Mouse (Mus musculus): ENCODE measurements at regions not wholly inside any gene's neighbourhood (a gene's known extent, or its start where the extent isn't known, plus 50 kb on each side); places are given as distances from the start of the nearest gene placed in this dataset.

DNA sequence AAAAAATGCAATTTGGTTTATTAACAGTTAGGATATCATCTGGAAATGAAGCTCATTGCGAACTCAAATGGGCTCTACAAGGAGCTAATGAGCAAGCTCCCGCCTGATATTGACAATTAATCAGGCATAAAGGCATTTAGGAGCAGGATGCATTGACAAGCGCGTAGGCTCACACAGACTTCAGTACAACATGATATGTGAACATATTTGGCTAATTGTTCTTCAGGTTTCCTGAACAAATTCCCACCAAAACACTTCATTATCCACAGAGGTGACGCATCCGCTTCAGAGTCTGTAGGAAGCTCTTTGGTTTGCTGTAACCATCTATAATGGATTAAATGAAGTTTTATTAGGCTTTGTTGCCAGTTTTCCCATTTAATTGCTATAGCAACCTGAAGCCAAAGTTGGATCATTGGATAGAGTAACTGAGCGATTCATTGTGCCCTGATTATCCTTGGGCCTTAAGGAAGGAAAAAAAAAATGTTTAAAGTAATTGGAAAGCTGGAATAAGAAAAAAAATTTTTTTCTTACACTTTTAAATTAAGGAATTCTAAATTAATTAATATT is 759.6 kb upstream of the Pou3f3 start:
- TF ChIP-seq CTCF (IDR thresholded peaks at IDR 0.05; ENCODE audit: control insufficient read depth, insufficient read depth, insufficient read length) (no peak), MYOD1 (IDR thresholded peaks at IDR 0.05; ENCODE audit: control insufficient read depth, insufficient read length, low read depth) (no peak), USF1 (IDR thresholded peaks at IDR 0.05; ENCODE audit: low read depth) (no peak), MYOG (IDR thresholded peaks at IDR 0.05; ENCODE audit: control insufficient read depth, extremely low read depth, insufficient read length) (no peak), CEBPB (IDR thresholded peaks at IDR 0.05; ENCODE audit: low read depth) (no peak), MAX (IDR thresholded peaks at IDR 0.05) (no peak), FOSL1 (IDR thresholded peaks at IDR 0.05; ENCODE audit: insufficient read depth, low read length, poor library complexity, severe bottlenecking) (no peak)
- H3K79me3 ChIP-seq (ENCODE audit: low read depth): no peaks in the 10 kb centered on the region
- no peak overlapping the region for H3ac ChIP-seq (ENCODE audit: control insufficient read depth, insufficient read length, low read depth)
- no peaks in the 10 kb centered on the region for H3K79me2 ChIP-seq (ENCODE audit: control insufficient read depth, insufficient read depth)
- H3K4me3 ChIP-seq (ENCODE audit: insufficient read depth, poor library complexity, severe bottlenecking): no peak overlapping the region
- no peaks in the 10 kb centered on the region for H3K27me3 ChIP-seq (ENCODE audit: control insufficient read depth, insufficient read depth, insufficient read length)
- H3K36me3 ChIP-seq (ENCODE audit: control insufficient read depth, insufficient read depth): no peaks in the 10 kb centered on the region

DNA sequence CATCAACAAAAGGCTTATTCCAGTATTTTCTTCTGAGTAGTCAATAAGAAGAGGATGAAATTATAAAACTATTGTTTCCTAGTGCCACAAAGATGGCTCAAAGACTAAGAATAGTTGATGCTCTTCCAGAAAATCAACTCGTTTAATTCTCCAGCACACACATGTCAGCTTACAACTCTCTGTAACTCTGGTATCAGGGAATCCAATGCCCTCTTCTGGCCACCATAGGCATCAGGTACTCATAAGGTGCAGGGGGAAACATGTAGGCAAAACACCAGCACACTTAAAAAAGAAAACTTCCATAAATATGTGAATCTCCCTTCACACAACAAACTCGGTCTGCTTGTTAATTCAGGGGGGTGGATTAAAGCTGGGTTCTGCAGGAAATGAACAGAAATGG is 734.6 kb upstream of the Pou3f3 start:
- TF ChIP-seq CTCF (IDR thresholded peaks at IDR 0.05; ENCODE audit: control insufficient read depth, insufficient read depth, insufficient read length) (no peak), USF1 (IDR thresholded peaks at IDR 0.05; ENCODE audit: low read depth) (no peak), MAX (IDR thresholded peaks at IDR 0.05) (no peak), MYOD1 (IDR thresholded peaks at IDR 0.05; ENCODE audit: control insufficient read depth, insufficient read length, low read depth) (no peak), MYOG (IDR thresholded peaks at IDR 0.05; ENCODE audit: control insufficient read depth, extremely low read depth, insufficient read length) (no peak)
- H3ac ChIP-seq (ENCODE audit: control insufficient read depth, insufficient read length, low read depth): no peak overlapping the region
- no peak overlapping the region for H3K4me3 ChIP-seq (ENCODE audit: insufficient read depth, poor library complexity, severe bottlenecking)
- H3K36me3 ChIP-seq (ENCODE audit: control insufficient read depth, insufficient read depth): no peaks in the 10 kb centered on the region
- H3K27me3 ChIP-seq (ENCODE audit: control insufficient read depth, insufficient read depth, insufficient read length): no peaks in the 10 kb centered on the region
- H3K79me2 ChIP-seq (ENCODE audit: control insufficient read depth, insufficient read depth): no peaks in the 10 kb centered on the region
- H3K79me3 ChIP-seq (ENCODE audit: low read depth): no peaks in the 10 kb centered on the region

DNA sequence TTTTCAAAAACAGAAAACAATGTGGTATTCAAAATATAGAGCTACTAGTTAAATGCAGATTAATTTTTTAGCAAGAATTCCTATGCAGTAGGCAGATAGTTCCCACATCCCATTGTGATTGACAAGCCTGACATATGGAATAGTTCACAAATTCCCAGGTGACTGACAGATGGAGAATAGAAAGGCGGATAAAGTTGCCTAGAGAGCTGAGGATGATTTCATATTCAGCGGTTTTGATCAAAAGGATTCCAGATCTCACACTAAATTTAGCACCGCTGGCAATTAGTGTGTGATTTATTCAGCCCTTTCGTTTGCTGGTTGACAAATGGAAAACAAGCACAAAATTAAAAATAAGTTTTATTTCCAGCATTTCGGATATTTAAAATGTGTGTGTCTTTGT is 714.0 kb upstream of the Pou3f3 start:
- Histone ChIP-seq H3K27me3 (ENCODE audit: control insufficient read depth, insufficient read depth, insufficient read length) (no peaks in the 10 kb centered on the region), H3ac (ENCODE audit: control insufficient read depth, insufficient read length, low read depth) (no peak overlapping the region), H3K4me3 (ENCODE audit: insufficient read depth, poor library complexity, severe bottlenecking) (no peak overlapping the region), H3K79me3 (ENCODE audit: low read depth) (no peaks in the 10 kb centered on the region), H3K79me2 (ENCODE audit: control insufficient read depth, insufficient read depth) (no peaks in the 10 kb centered on the region), H3K36me3 (ENCODE audit: control insufficient read depth, insufficient read depth) (no peaks in the 10 kb centered on the region)
- TF ChIP-seq MYOG (IDR thresholded peaks at IDR 0.05; ENCODE audit: control insufficient read depth, extremely low read depth, insufficient read length) (no peak), CEBPB (IDR thresholded peaks at IDR 0.05; ENCODE audit: low read depth) (no peak), MYOD1 (IDR thresholded peaks at IDR 0.05; ENCODE audit: control insufficient read depth, insufficient read length, low read depth) (no peak), MAX (IDR thresholded peaks at IDR 0.05) (no peak), FOSL1 (IDR thresholded peaks at IDR 0.05; ENCODE audit: insufficient read depth, low read length, poor library complexity, severe bottlenecking) (no peak), USF1 (IDR thresholded peaks at IDR 0.05; ENCODE audit: low read depth) (no peak), CTCF (IDR thresholded peaks at IDR 0.05; ENCODE audit: control insufficient read depth, insufficient read depth, insufficient read length) (no peak)

DNA sequence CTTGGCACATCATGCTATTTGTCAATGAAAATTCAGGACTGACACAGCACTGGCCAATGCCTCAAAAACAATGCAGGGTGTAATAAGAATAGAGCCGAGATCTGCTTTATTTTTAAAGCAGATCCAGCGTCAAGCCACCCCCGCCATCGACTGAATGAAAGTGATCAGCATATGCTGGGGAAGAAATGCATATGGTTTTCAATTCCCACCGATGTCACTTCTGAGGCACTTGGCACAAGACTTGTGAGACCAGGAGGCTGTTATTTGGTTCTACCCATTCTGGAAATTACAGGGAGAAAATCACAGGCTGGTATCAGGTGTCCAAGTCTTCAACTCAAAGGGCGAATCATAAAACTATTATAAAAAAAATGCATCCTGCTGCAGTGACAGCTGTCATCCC is 689.3 kb upstream of the Pou3f3 start:
- Histone ChIP-seq H3K27me3 (ENCODE audit: control insufficient read depth, insufficient read depth, insufficient read length) (no peaks in the 10 kb centered on the region), H3K79me3 (ENCODE audit: low read depth) (no peaks in the 10 kb centered on the region)

DNA sequence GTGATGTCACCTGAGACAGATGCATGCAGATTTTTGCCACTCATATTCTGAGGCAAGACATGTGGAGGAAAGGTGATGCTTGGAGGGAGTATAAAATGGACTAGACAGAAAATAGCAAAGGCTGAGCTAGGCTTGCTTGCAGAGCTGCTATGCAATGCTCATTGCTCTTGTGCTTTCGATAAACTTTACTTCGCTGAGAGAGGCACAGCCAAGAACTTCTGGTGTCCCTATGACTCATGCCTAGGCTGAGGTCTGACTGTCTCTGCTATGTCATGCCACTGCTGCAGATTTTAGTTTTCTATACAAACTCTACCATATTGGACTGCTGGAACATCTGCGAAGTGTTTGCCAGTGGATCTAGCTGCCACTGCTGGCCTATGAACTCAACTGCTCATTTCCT is 687.5 kb upstream of the Pou3f3 start:
- Histone ChIP-seq H3K36me3 (ENCODE audit: control insufficient read depth, insufficient read depth) (no peaks in the 10 kb centered on the region), H3K4me3 (ENCODE audit: insufficient read depth, poor library complexity, severe bottlenecking) (no peak overlapping the region), H3K27me3 (ENCODE audit: control insufficient read depth, insufficient read depth, insufficient read length) (no peaks in the 10 kb centered on the region), H3ac (ENCODE audit: control insufficient read depth, insufficient read length, low read depth) (no peak overlapping the region), H3K79me3 (ENCODE audit: low read depth) (no peaks in the 10 kb centered on the region), H3K79me2 (ENCODE audit: control insufficient read depth, insufficient read depth) (no peaks in the 10 kb centered on the region)
- TF ChIP-seq USF1 (IDR thresholded peaks at IDR 0.05; ENCODE audit: low read depth) (no peak), FOSL1 (IDR thresholded peaks at IDR 0.05; ENCODE audit: insufficient read depth, low read length, poor library complexity, severe bottlenecking) (no peak), MYOD1 (IDR thresholded peaks at IDR 0.05; ENCODE audit: control insufficient read depth, insufficient read length, low read depth) (no peak), CEBPB (IDR thresholded peaks at IDR 0.05; ENCODE audit: low read depth) (no peak), MYOG (IDR thresholded peaks at IDR 0.05; ENCODE audit: control insufficient read depth, extremely low read depth, insufficient read length) (no peak), MAX (IDR thresholded peaks at IDR 0.05) (no peak), CTCF (IDR thresholded peaks at IDR 0.05; ENCODE audit: control insufficient read depth, insufficient read depth, insufficient read length) (no peak)

More for the DNA sequence above, 689.3 kb upstream of the Pou3f3 start:
- Histone ChIP-seq H3K36me3 (ENCODE audit: control insufficient read depth, insufficient read depth) (no peaks in the 10 kb centered on the region), H3K4me3 (ENCODE audit: insufficient read depth, poor library complexity, severe bottlenecking) (no peak overlapping the region), H3ac (ENCODE audit: control insufficient read depth, insufficient read length, low read depth) (no peak overlapping the region), H3K79me2 (ENCODE audit: control insufficient read depth, insufficient read depth) (no peaks in the 10 kb centered on the region)
- TF ChIP-seq MAX (IDR thresholded peaks at IDR 0.05) (no peak), USF1 (IDR thresholded peaks at IDR 0.05; ENCODE audit: low read depth) (no peak), MYOD1 (IDR thresholded peaks at IDR 0.05; ENCODE audit: control insufficient read depth, insufficient read length, low read depth) (no peak), MYOG (IDR thresholded peaks at IDR 0.05; ENCODE audit: control insufficient read depth, extremely low read depth, insufficient read length) (no peak), CTCF (IDR thresholded peaks at IDR 0.05; ENCODE audit: control insufficient read depth, insufficient read depth, insufficient read length) (no peak), CEBPB (IDR thresholded peaks at IDR 0.05; ENCODE audit: low read depth) (no peak), FOSL1 (IDR thresholded peaks at IDR 0.05; ENCODE audit: insufficient read depth, low read length, poor library complexity, severe bottlenecking) (no peak)

DNA sequence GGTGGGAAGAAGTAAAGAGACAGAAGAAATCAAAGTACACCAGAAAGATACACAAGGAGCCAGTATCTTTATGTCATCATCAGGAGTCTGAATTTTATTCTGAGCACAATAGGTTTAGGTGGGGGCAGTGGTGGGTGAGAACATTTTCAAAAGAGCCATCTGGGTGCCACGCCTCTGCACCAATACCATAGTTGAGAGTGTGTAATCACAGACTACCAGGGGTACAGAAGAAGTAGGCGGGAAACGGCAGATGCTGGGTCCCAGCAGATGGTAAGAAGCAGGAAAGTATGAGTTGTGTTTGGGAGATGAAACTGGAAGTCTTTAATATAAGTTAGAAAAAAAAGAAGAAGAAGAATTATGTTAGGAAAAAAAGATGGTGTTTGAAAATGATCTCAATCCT is 682.7 kb upstream of the Pou3f3 start:
- H3ac ChIP-seq (ENCODE audit: control insufficient read depth, insufficient read length, low read depth): no peak overlapping the region
- TF ChIP-seq USF1 (IDR thresholded peaks at IDR 0.05; ENCODE audit: low read depth) (no peak), MYOG (IDR thresholded peaks at IDR 0.05; ENCODE audit: control insufficient read depth, extremely low read depth, insufficient read length) (no peak), MYOD1 (IDR thresholded peaks at IDR 0.05; ENCODE audit: control insufficient read depth, insufficient read length, low read depth) (no peak), FOSL1 (IDR thresholded peaks at IDR 0.05; ENCODE audit: insufficient read depth, low read length, poor library complexity, severe bottlenecking) (no peak), CTCF (IDR thresholded peaks at IDR 0.05; ENCODE audit: control insufficient read depth, insufficient read depth, insufficient read length) (no peak), MAX (IDR thresholded peaks at IDR 0.05) (no peak), CEBPB (IDR thresholded peaks at IDR 0.05; ENCODE audit: low read depth) (no peak)

More for the DNA sequence above, 682.7 kb upstream of the Pou3f3 start:
- no peaks in the 10 kb centered on the region for H3K79me2 ChIP-seq (ENCODE audit: control insufficient read depth, insufficient read depth)
- no peaks in the 10 kb centered on the region for H3K27me3 ChIP-seq (ENCODE audit: control insufficient read depth, insufficient read depth, insufficient read length)
- H3K4me3 ChIP-seq (ENCODE audit: insufficient read depth, poor library complexity, severe bottlenecking): no peak overlapping the region
- H3K36me3 ChIP-seq (ENCODE audit: control insufficient read depth, insufficient read depth): no peaks in the 10 kb centered on the region
- no peaks in the 10 kb centered on the region for H3K79me3 ChIP-seq (ENCODE audit: low read depth)

All from C2C12 (cell line).